Mouse (Mus musculus) hematopoietic stem cell, adult 5-6 weeks (primary cell): Measurements from ENCODE around the gene Heg1. TPM values are rescaled to one million over a fixed set of nuclear protein-coding genes. Genes with fewer than 3 reads are reported as not detected.

ENCODE experiments used
- ATAC-seq, 2 experiments: fragments of 125-278 bp in 1 of 2; replicated peaks in 1 of 2; 2 replicates each; pipeline ENCODE4 v1.8.0; 2016 to 2017; ENCODE audit warnings: inconsistent platforms in 2 of 2, mild to moderate bottlenecking in 2 of 2, moderate number of reproducible peaks in 2 of 2, low read depth in 1 of 2, moderate TSS enrichment in 1 of 2; ENCODE audit not compliant: low FRiP score in 2 of 2, poor library complexity in 2 of 2, severe bottlenecking in 2 of 2, insufficient read depth in 1 of 2, low TSS enrichment in 1 of 2
- total RNA-seq: library from RNA; stranded (forward); fragments of 172-1452, 232-1000 nt; gene quantifications from 2 replicates; pipeline ENCODE4 v1.2.3, GENCODE M21; 2017

Heg1 gene
- total RNA-seq, 1 experiment from 2014 or later = 63.4 TPM

GRCm38 (mm10) chr16:33775733-33776335, 91.7 kb downstream of the Heg1 start:
- no peak for ATAC-seq

GRCm38 (mm10) chr16:33776766-33777529, 92.8 kb downstream of the Heg1 start:
- ATAC-seq = 0 out of 4 replicates have a peak, but pooled peaks of 1 of the 2 experiments have one; percentile 7

- no peak for ATAC-seq
These were observed 93.4 kb downstream of the Heg1 start for GRCm38 (mm10) chr16:33777607-33778006.

- ATAC-seq = no peak
These were observed 97.9 kb downstream of the Heg1 start for GRCm38 (mm10) chr16:33781789-33782728.

- no peak for ATAC-seq
These were observed 98.5 kb downstream of the Heg1 start for GRCm38 (mm10) chr16:33782729-33783091.

GRCm38 (mm10) chr16:33784547-33784946, 100.4 kb downstream of the Heg1 start:
- no peak for ATAC-seq

GRCm38 (mm10) chr16:33785092-33785704, 101.0 kb downstream of the Heg1 start:
- peak; percentile 62 to 65 for ATAC-seq

GRCm38 (mm10) chr16:33786657-33787390, 102.7 kb downstream of the Heg1 start:
- peak in 1 of 2 experiments; percentile 50; a peak in 2 of 4 replicates for ATAC-seq

GRCm38 (mm10) chr16:33793846-33794791, 109.9 kb downstream of the Heg1 start, which contains the start of gene Muc13:
Muc13 (plus strand) TSS chr16:33794037.
- no peak for ATAC-seq

GRCm38 (mm10) chr16:33795106-33795505, 110.9 kb downstream of the Heg1 start:
- no peak for ATAC-seq

- peak; percentile 84 to 88 for ATAC-seq
These were observed 111.7 kb downstream of the Heg1 start for GRCm38 (mm10) chr16:33795887-33796286.

GRCm38 (mm10) chr16:33796756-33797155, 112.6 kb downstream of the Heg1 start:
- no peak for ATAC-seq

- no peak for ATAC-seq
These were observed 113.7 kb downstream of the Heg1 start for GRCm38 (mm10) chr16:33797860-33798259.

- ATAC-seq = no peak
These were observed 125.8 kb downstream of the Heg1 start for GRCm38 (mm10) chr16:33810002-33810401.

- no peak for ATAC-seq
These were observed 134.4 kb downstream of the Heg1 start for GRCm38 (mm10) chr16:33818413-33819165.
